Mouse (Mus musculus) stomach, postnatal 0 days (tissue): Measurements from ENCODE around the gene Phactr3. TPM values are rescaled to one million over a fixed set of nuclear protein-coding genes. Genes with fewer than 3 reads are reported as not detected.
A peak's percentile ranks its signal among the peaks of the same experiment; 100 is the strongest.

ENCODE experiments used
- ATAC-seq: fragments of 200-750 bp; cut with Nextera tagmentation; 2 replicates; pipeline ENCODE4 v1.8.0; 2017; ENCODE audit not compliant: low FRiP score, low TSS enrichment
- DNase-seq: peaks from one replicate; pipeline ENCODE4 v3.0.0-alpha.2; 2016; ENCODE audit warnings: low spot score
- H3K27ac ChIP-seq: fragments of 300-500 bp; sonication (generic); replicated peaks from 2 replicates; pipeline ENCODE4 v1.5.1; 2014; ENCODE audit warnings: mild to moderate bottlenecking, control low read depth
- H3K27me3 ChIP-seq: fragments of 300-500 bp; sonication (generic); 2 replicates; pipeline ENCODE4 v1.6.1; 2014; ENCODE audit warnings: low read length; ENCODE audit not compliant: control insufficient read depth, insufficient read depth
- H3K36me3 ChIP-seq: fragments of 300-500 bp; sonication (generic); 2 replicates; pipeline ENCODE4 v1.6.1; 2014; ENCODE audit warnings: low read length, mixed read lengths; ENCODE audit not compliant: control insufficient read depth, insufficient read depth
- H3K4me1 ChIP-seq: fragments of 300-500 bp; sonication (generic); replicated peaks from 2 replicates; pipeline ENCODE4 v1.6.1; 2014; ENCODE audit warnings: antibody characterized with exemption; ENCODE audit not compliant: control insufficient read depth, insufficient read depth
- H3K4me2 ChIP-seq: fragments of 300-500 bp; sonication (generic); replicated peaks from 2 replicates; pipeline ENCODE4 v1.6.1; 2014; ENCODE audit warnings: low read depth, mild to moderate bottlenecking, control low read depth, moderate library complexity
- H3K4me3 ChIP-seq: fragments of 300-500 bp; sonication (generic); 2 replicates; pipeline ENCODE4 v1.5.1; 2014; ENCODE audit warnings: low read depth, low read length, control low read depth
- H3K9ac ChIP-seq: fragments of 300-500 bp; sonication (generic); 2 replicates; pipeline ENCODE4 v1.6.1; 2014; ENCODE audit warnings: mild to moderate bottlenecking, low read length, control low read depth, mixed read lengths
- H3K9me3 ChIP-seq: fragments of 300-500 bp; sonication (generic); 2 replicates; pipeline ENCODE4 v1.6.1; 2016; ENCODE audit warnings: low read length; ENCODE audit not compliant: control insufficient read depth
- CTCF ChIP-seq: IDR thresholded peaks from 2 replicates; pipeline ENCODE4 v1.5.1; 2016; ENCODE audit warnings: antibody characterized with exemption, low read depth, mild to moderate bottlenecking, moderate library complexity
- EP300 ChIP-seq: optimal IDR thresholded peaks from 2 replicates; pipeline ENCODE3; 2016; ENCODE audit warnings: antibody characterized with exemption
- WGBS: fragments of 180-500 bp; shearing (Covaris S2); extraction: QIAGEN DNeasy Blood & Tissue Kit; methylation state at CpG from one replicate; pipeline ENCODE4 v1.1.7; 2014; 5-methylcytosine and 5-hydroxymethylcytosine counted together
- polyA plus RNA-seq: library from polyadenylated mRNA; unstranded; fragments of >200 nt; fragmentation: Nextera tagmentation; extraction: Ambion mirVana; gene quantifications from 2 replicates; pipeline ENCODE4 v1.2.1, GENCODE M21; 2015

The Phactr3 gene
- polyA plus RNA-seq, 1 experiment from 2014 or later, result 1.7 TPM

DNA sequence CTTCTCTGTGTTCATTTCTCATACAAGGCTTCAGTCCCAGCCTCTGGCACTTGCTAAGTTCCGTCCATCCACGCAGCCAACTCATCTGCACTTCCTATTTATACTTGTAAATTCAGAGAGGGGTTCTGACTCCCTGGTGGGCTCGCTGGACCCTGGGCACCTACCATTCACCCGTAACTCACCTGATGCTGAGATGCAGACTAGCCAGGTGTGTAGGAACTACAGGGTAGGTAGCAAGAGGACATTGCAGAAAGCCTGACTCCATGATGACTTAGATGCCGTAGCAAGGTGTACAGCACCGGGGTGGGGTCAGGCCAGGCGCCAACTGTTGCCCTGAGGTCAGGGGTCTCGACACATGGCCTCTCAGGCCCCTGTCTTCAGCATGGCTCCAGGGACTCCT, 6.7 kb downstream of the Phactr3 start:
- DNase-seq (peak; percentile 9), ATAC-seq (no peak)
- Histone ChIP-seq H3K27ac (no peak overlapping the region), H3K9ac (no peak overlapping the region), H3K9me3 (no peaks in the 10 kb centered on the region), H3K27me3 (no peaks in the 10 kb centered on the region), H3K4me1 (no peaks in the 10 kb centered on the region), H3K4me2 (no peak overlapping the region), H3K36me3 (no peaks in the 10 kb centered on the region), H3K4me3 (no peak overlapping the region)
- TF ChIP-seq CTCF (no peak), EP300 (no peak)
- 76% methylated on average over 8 of the region's 8 CpGs for WGBS

DNA sequence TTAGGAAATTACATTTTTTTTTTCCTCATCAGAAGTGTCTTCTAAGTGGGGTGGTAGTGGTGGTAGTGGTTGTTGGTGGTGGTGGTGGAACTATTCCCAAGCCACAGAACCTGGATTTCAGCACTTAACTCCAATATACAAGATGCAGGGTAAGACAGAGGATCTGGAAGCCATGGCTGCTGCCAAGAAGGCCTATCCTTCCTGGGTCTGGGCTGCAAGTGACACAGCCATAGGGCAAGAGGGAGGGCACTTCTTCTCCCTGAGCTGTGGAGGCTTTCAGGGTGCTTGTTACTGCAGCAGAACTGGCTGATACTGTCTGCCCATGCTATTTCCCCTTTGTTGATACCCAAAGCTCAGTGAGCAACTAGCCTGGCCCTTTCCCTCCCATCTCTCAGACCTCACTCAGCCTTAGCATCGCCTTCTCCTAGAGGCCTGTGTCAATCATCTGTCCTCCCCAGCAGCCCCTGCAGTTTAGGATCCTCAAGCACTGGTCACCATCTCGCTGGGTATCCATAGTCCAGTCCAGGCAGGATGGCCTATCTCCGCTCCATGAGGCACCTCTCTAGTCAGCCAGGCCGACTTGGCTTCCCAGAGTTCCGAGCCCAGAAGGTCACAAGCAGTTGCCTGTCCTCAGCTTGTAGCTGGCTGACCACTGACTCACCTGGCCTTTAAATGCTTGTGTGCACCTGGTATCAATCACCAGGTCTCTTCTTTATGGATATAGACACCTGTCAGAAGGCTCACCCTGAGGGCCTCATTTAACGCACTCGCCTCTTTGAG, 7.5 kb downstream of the Phactr3 start:
- DNase-seq (peak; percentile 10), ATAC-seq (no peak)
- no peaks in the 10 kb centered on the region for H3K4me1 ChIP-seq
- no peak overlapping the region for H3K9ac ChIP-seq
- H3K4me2 ChIP-seq, result no peak overlapping the region
- no peaks in the 10 kb centered on the region for H3K27me3 ChIP-seq
- no peak overlapping the region for H3K4me3 ChIP-seq
- WGBS, result 90% methylated on average over 7 of the region's 7 CpGs
- H3K9me3 ChIP-seq, result no peaks in the 10 kb centered on the region
- no peaks in the 10 kb centered on the region for H3K36me3 ChIP-seq
- H3K27ac ChIP-seq, result no peak overlapping the region
- TF ChIP-seq CTCF (no peak), EP300 (no peak)

DNA sequence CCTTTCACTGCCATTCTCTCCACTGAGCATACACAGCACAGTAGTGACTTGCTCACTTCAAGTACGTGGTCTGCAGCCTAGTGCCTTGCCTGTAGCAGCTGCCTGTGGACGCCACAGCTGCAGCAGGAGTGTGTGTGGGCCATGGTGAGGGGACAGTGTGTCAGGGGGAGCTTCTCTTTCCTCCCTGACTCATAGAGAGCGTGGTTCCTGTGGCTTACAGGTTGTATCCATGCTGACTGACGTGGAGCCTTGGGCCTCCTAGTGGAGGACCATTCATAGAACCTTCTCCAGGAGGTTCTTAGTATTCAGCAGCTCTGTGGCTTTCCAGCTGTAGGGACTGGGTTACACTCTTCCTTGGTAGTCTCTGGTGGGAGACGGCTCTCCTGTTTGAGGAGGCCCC, 9.8 kb downstream of the Phactr3 start:
- DNase-seq (peak; percentile 8), ATAC-seq (no peak)
- no peaks in the 10 kb centered on the region for H3K4me1 ChIP-seq
- no peak overlapping the region for H3K4me2 ChIP-seq
- no peaks in the 10 kb centered on the region for H3K9me3 ChIP-seq
- no peaks in the 10 kb centered on the region for H3K36me3 ChIP-seq
- H3K27me3 ChIP-seq, result no peaks in the 10 kb centered on the region
- H3K4me3 ChIP-seq, result no peak overlapping the region
- 65% methylated on average over 5 of the region's 5 CpGs for WGBS
- H3K27ac ChIP-seq, result no peak overlapping the region
- H3K9ac ChIP-seq, result no peak overlapping the region
- no peak for TF ChIP-seq EP300
- TF ChIP-seq CTCF, result no peak

DNA sequence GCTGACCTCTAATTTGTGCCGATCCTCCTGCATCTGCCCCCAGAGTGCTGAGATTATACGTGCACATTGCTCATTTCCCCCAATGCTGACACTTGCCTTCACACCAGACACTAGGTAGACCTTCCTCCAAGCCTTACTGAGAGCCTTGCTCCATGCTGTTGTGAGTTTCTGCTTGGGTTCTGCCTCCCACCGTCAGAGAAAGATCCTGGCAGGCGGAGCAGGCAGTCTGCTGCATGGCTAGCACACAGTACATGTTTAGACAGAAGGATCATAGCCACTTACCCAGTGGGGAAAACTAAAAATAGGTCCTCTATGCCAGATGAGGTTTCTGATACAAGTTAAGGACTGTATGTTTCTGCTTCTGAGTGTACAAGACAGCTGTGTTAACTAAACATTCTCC, 10.4 kb downstream of the Phactr3 start:
- TF ChIP-seq EP300, result no peak
- no peak for TF ChIP-seq CTCF
- ATAC-seq, result no peak
- Histone ChIP-seq H3K4me1 (no peaks in the 10 kb centered on the region), H3K36me3 (no peaks in the 10 kb centered on the region), H3K27ac (no peak overlapping the region), H3K4me2 (no peak overlapping the region), H3K27me3 (no peaks in the 10 kb centered on the region), H3K9ac (no peak overlapping the region), H3K9me3 (no peaks in the 10 kb centered on the region), H3K4me3 (no peak overlapping the region)
- 45% methylated on average over 4 of the region's 4 CpGs for WGBS
- peak; percentile 8 for DNase-seq

DNA sequence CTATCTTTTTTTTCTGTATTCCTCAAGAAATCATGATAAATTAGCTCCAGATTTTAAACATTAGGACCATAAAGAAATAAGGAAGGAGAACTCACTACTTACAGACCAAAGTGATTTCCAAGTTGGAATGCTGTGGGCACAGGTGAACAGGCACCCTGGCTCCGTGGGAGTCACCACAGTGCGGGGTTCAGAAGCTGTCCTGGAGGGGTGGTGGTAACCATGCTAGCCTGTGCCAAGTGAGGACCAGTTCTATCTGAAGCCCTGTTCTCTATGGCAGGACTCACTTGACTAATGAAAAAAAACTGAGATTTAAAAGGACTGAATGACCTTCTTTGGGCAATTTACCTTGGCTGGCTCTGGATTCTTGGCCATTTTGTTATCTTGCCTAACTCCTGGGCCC, 10.9 kb downstream of the Phactr3 start:
- 78% methylated on average over 2 of the region's 2 CpGs for WGBS
- Histone ChIP-seq H3K27ac (no peak overlapping the region), H3K4me1 (no peaks in the 10 kb centered on the region), H3K4me3 (no peak overlapping the region), H3K27me3 (no peaks in the 10 kb centered on the region), H3K36me3 (no peaks in the 10 kb centered on the region), H3K9me3 (no peaks in the 10 kb centered on the region), H3K4me2 (no peak overlapping the region), H3K9ac (no peak overlapping the region)
- ATAC-seq, result no peak
- TF ChIP-seq CTCF (no peak), EP300 (no peak)
- peak; percentile 9 for DNase-seq

DNA sequence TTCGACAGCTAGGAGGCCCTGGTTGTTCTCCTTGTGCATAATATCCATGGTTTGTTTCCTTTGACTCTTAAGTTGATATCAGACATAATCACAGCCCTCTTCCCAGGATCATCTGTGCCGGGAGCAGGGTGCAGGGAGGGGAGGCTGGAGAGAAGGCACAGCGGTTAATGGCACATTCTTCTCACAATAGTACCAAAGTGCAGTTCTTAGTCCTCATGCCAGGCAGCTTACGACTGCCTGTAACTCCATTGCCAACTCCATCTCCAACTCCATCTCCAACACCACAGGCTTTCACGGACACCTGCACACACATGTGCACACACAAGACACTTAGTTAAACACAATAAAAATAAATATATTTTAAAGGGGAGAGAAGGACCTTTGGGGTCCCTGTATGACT, 11.8 kb downstream of the Phactr3 start:
- ATAC-seq (no peak), DNase-seq (no peak)
- no peaks in the 10 kb centered on the region for H3K4me1 ChIP-seq
- TF ChIP-seq CTCF (no peak), EP300 (no peak)
- no peaks in the 10 kb centered on the region for H3K27me3 ChIP-seq
- H3K4me2 ChIP-seq, result no peak overlapping the region
- no peak overlapping the region for H3K9ac ChIP-seq
- WGBS, result 79% methylated on average over 5 of the region's 5 CpGs
- no peaks in the 10 kb centered on the region for H3K9me3 ChIP-seq
- H3K27ac ChIP-seq, result no peak overlapping the region
- no peaks in the 10 kb centered on the region for H3K36me3 ChIP-seq
- no peak overlapping the region for H3K4me3 ChIP-seq
